ENCODE assay signal across 27 mouse cellular contexts in the genomic region with DNA sequence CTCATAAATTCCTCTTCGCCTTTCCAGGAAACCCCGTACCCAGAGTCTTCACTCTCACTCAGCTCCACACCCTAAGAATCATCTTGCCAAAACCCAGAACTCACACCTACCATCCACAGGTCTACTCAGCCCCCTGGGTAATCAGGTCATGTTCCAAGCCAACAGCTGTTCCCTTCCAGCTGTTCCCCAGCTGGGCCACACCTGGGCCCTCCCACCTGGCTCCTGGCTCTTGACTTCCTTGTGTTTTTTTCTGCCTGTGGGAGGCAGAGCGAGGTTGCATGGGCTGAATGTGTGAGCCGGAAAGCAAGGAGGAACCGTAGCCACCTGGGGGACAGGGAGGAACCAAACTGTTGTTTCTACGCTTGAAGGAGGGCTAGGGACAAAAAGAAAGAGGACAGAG. TPM values are rescaled to one million over a fixed set of nuclear protein-coding genes. Genes with fewer than 3 reads are reported as not detected.
DNase-seq lines count a peak whose midpoint lies in the region; ATAC-seq and TF ChIP-seq lines count a peak whose summit lies in the region.
"Had no signal": no experiment of that assay in that cellular context is flagged by ENCODE, and none has a peak within 500 bp of the region (broad histone marks: within the 10 kb centered on the region; RNA-seq: fewer than 3 reads in every experiment).

No protein-coding gene starts in this region.

- H3K36me3 ChIP-seq in heart, adult 2 months (ENCODE audit: control insufficient read depth, insufficient read depth, low read length): no peaks in the 10 kb centered on the region
- H3K36me3 ChIP-seq in limb, embryonic 10.5 days: no peaks in the 10 kb centered on the region
- no peaks in the 10 kb centered on the region for H3K36me3 ChIP-seq in stomach, postnatal 0 days (ENCODE audit: control insufficient read depth, insufficient read depth, low read length)
- H3K36me3 ChIP-seq: heart, embryonic 13.5 days; hindbrain, embryonic 15.5 days; limb, embryonic 15.5 days; liver, embryonic 13.5 days; neural tube, embryonic 15.5 days had no signal

- no peaks in the 10 kb centered on the region for H3K79me2 ChIP-seq in heart, adult 2 months (replicated peaks; ENCODE audit: control insufficient read depth, insufficient read depth, low read length)

- no peak overlapping the region; the same call in 1 of the 2 replicates for H3K9ac ChIP-seq in heart, adult 2 months (ENCODE audit: low read depth, low read length)
- no peak overlapping the region for H3K9ac ChIP-seq in stomach, postnatal 0 days (ENCODE audit: low read length)
- H3K9ac ChIP-seq: heart, embryonic 13.5 days; hindbrain, embryonic 15.5 days; limb, embryonic 15.5 days; liver, embryonic 13.5 days; neural tube, embryonic 15.5 days had no signal

- H3K4me1 ChIP-seq in heart, adult 2 months (ENCODE audit: control insufficient read depth, insufficient read depth, low read length): peaks cover 13% of the 10 kb centered on the region
- H3K4me1 ChIP-seq in limb, embryonic 10.5 days: peaks cover 64% of the 10 kb centered on the region
- no peaks in the 10 kb centered on the region; the same call in 1 of the 2 replicates for H3K4me1 ChIP-seq in stomach, postnatal 0 days (replicated peaks; ENCODE audit: control insufficient read depth, insufficient read depth)

- TF ChIP-seq CTCF in heart, adult 2 months (IDR thresholded peaks at IDR 0.05): no peak
- TF ChIP-seq CTCF in stomach, postnatal 0 days (IDR thresholded peaks at IDR 0.05; ENCODE audit: low read depth): peak; percentile 21; the same call in 1 of the 2 replicates

- no peak overlapping the region for H3K4me2 ChIP-seq in stomach, postnatal 0 days (replicated peaks; ENCODE audit: low read depth)
- H3K4me2 ChIP-seq: heart, embryonic 13.5 days; hindbrain, embryonic 15.5 days; limb, embryonic 15.5 days; liver, embryonic 13.5 days; neural tube, embryonic 15.5 days had no signal

- no peaks in the 10 kb centered on the region for H3K27me3 ChIP-seq in heart, adult 2 months (ENCODE audit: control insufficient read depth, insufficient read depth, low read length)
- peaks cover 22% of the 10 kb centered on the region; the same call in 1 of the 2 replicates for H3K27me3 ChIP-seq in limb, embryonic 10.5 days (ENCODE audit: low read depth, poor library complexity, severe bottlenecking)
- H3K27me3 ChIP-seq in stomach, postnatal 0 days (ENCODE audit: control insufficient read depth, insufficient read depth, low read length): no peaks in the 10 kb centered on the region
- H3K27me3 ChIP-seq: hindbrain, embryonic 15.5 days; neural tube, embryonic 15.5 days had no signal

- intact Hi-C loops in heart, adult 2 months (cut with DNase I): no loop called here
- intact Hi-C loops in left cerebral cortex, postnatal 36 days (cut with DNase I): no loop called here

- H3K27ac ChIP-seq in heart, adult 2 months: peak overlapping the region; percentile 54
- peak overlapping the region; percentile 59 for H3K27ac ChIP-seq in limb, embryonic 10.5 days
- no peak overlapping the region for H3K27ac ChIP-seq in stomach, postnatal 0 days (replicated peaks)
- H3K27ac ChIP-seq: heart, embryonic 13.5 days; hindbrain, embryonic 15.5 days; kidney, postnatal 0 days; limb, embryonic 15.5 days; liver, embryonic 13.5 days; macrophage; neural tube, embryonic 15.5 days had no signal

- ATAC-seq in stomach, postnatal 0 days (ENCODE audit: low FRiP score, low TSS enrichment): no peak; the same call in 1 of the 2 replicates
- no peak for ATAC-seq in granulocyte monocyte progenitor cell, adult 5-6 weeks (replicated peaks; ENCODE audit: poor library complexity, severe bottlenecking)
- ATAC-seq: forebrain, embryonic 14.5 days; lung, postnatal 0 days had no signal

- no peak for TF ChIP-seq EP300 in heart, adult 2 months (IDR thresholded peaks at IDR 0.05; ENCODE audit: insufficient read depth, low read depth, low read length)
- TF ChIP-seq EP300 in stomach, postnatal 0 days (optimal IDR thresholded peaks at IDR 0.05): no peak

- H3K4me3 ChIP-seq in heart, adult 2 months: no peak overlapping the region
- H3K4me3 ChIP-seq in limb, embryonic 10.5 days: no peak overlapping the region
- H3K4me3 ChIP-seq in stomach, postnatal 0 days (ENCODE audit: low read depth, low read length): no peak overlapping the region
- H3K4me3 ChIP-seq: heart, embryonic 13.5 days; hindbrain, embryonic 15.5 days; limb, embryonic 15.5 days; liver, embryonic 13.5 days; neural tube, embryonic 15.5 days had no signal

- no peak for DNase-seq in heart, adult 2 months
- DNase-seq in heart, adult 18-20 months: no peak
- DNase-seq in ES-CJ7 (ENCODE audit: low read depth, low spot score): peak; percentile 76
- DNase-seq in limb, embryonic 10.5 days (ENCODE audit: low spot score): no peak
- DNase-seq in stomach, postnatal 0 days (ENCODE audit: low spot score): peak; percentile 51
- DNase-seq in left cerebral cortex, postnatal 36 days (ENCODE audit: low spot score in 2 of 2): no peak
- DNase-seq: kidney, postnatal 4 days; layer of hippocampus, postnatal 36 days; liver, embryonic 13.5 days; lung, adult 18-20 months; midbrain, embryonic 14.5 days; right cerebral cortex, postnatal 25 days; thymus, adult 18-20 months; thymus, postnatal 25 days had no signal

- WGBS in heart, adult 2 months: 75% methylated on average over 6 of the region's 6 CpGs
- 72% methylated on average over 6 of the region's 6 CpGs for WGBS in limb, embryonic 10.5 days
- 62% methylated on average over 6 of the region's 6 CpGs for WGBS in stomach, postnatal 0 days

- TF ChIP-seq POLR2A in heart, adult 2 months (IDR thresholded peaks at IDR 0.05; ENCODE audit: insufficient read depth, low read depth, low read length): no peak

- H3K9me3 ChIP-seq in limb, embryonic 10.5 days (replicated peaks): no peaks in the 10 kb centered on the region
- H3K9me3 ChIP-seq in stomach, postnatal 0 days (ENCODE audit: control insufficient read depth, low read length): no peaks in the 10 kb centered on the region
- H3K9me3 ChIP-seq: heart, embryonic 13.5 days; hindbrain, embryonic 15.5 days; limb, embryonic 15.5 days; liver, embryonic 13.5 days; neural tube, embryonic 15.5 days had no signal

RNA-seq across cellular contexts. Expression of gene Tns1, which starts 18.0 kb away (rescaled TPM):
- 100 to 1,000 TPM; 629 to 748 TPM for total RNA-seq in heart, adult 2 months (2021)
- polyA plus RNA-seq in heart, adult 2 months (2012; rRNA removed): 329 and 365 TPM in 2 replicates
- total RNA-seq in heart, adult 18-20 months (2021): 100 to 1,000 TPM; 636 to 666 TPM
- 38.6 and 46.7 TPM in 2 replicates for polyA plus RNA-seq in limb, embryonic 10.5 days (2016; fragmentation: Nextera tagmentation; extraction: Ambion mirVana)
- polyA plus RNA-seq in stomach, postnatal 0 days (2015; fragmentation: Nextera tagmentation; extraction: Ambion mirVana): 28.8 and 32.7 TPM in 2 replicates
- 10.9 and 29.0 TPM in 2 replicates for total RNA-seq in granulocyte monocyte progenitor cell, adult 5-6 weeks (2014; fragmentation: Nextera tagmentation)
- 3.0 and 4.7 TPM in 2 replicates for total RNA-seq in granulocyte monocyte progenitor cell, adult 5-6 weeks (2017)
- 10 to 100 TPM; 36.1 to 50.9 TPM for total RNA-seq in left cerebral cortex, postnatal 36 days (2021)

RNA-seq across cellular contexts. Expression of gene Rufy4, which starts 19.1 kb away (rescaled TPM):
- total RNA-seq in heart, adult 2 months (2021): 1 to 10 TPM; 1.1 to 1.2 TPM
- 0.59 and 1.0 TPM in 2 replicates for polyA plus RNA-seq in heart, adult 2 months (2012; rRNA removed)
- under 1 TPM; 0.84 to 0.95 TPM for total RNA-seq in heart, adult 18-20 months (2021)
- polyA plus RNA-seq in limb, embryonic 10.5 days (2016; fragmentation: Nextera tagmentation; extraction: Ambion mirVana): 0.08 and 0.13 TPM in 2 replicates
- 0.13 and 0.19 TPM in 2 replicates for polyA plus RNA-seq in stomach, postnatal 0 days (2015; fragmentation: Nextera tagmentation; extraction: Ambion mirVana)
- 1.4 and 2.0 TPM in 2 replicates for total RNA-seq in granulocyte monocyte progenitor cell, adult 5-6 weeks (2014; fragmentation: Nextera tagmentation)
- total RNA-seq in granulocyte monocyte progenitor cell, adult 5-6 weeks (2017): 0.30 TPM in 1 of 2 replicates, not detected in the other
- total RNA-seq in left cerebral cortex, postnatal 36 days (2021): not detected
- total RNA-seq: layer of hippocampus, postnatal 36 days had no signal
- polyA plus RNA-seq: cortical plate, adult 2 months; macrophage had no signal

RNA-seq across cellular contexts. Expression of gene Cxcr2, which starts 47.6 kb away (rescaled TPM):
- total RNA-seq in heart, adult 2 months (2021): under 1 TPM; 0.14 to 0.52 TPM
- 0.82 and 1.3 TPM in 2 replicates for polyA plus RNA-seq in heart, adult 2 months (2012; rRNA removed)
- under 1 TPM in 1 of 2 experiments, not detected in 1; 0.44 TPM for total RNA-seq in heart, adult 18-20 months (2021)
- 0.06 and 0.19 TPM in 2 replicates for polyA plus RNA-seq in limb, embryonic 10.5 days (2016; fragmentation: Nextera tagmentation; extraction: Ambion mirVana)
- polyA plus RNA-seq in stomach, postnatal 0 days (2015; fragmentation: Nextera tagmentation; extraction: Ambion mirVana): 0.15 and 0.18 TPM in 2 replicates
- total RNA-seq in granulocyte monocyte progenitor cell, adult 5-6 weeks (2014; fragmentation: Nextera tagmentation): 7.9 and 8.7 TPM in 2 replicates
- total RNA-seq in granulocyte monocyte progenitor cell, adult 5-6 weeks (2017): 9.4 and 10.3 TPM in 2 replicates
- total RNA-seq in left cerebral cortex, postnatal 36 days (2021): under 1 TPM in 1 of 2 experiments, not detected in 1; 0.10 TPM
- total RNA-seq: gastrocnemius, adult 18-20 months; gastrocnemius, postnatal 25 days; layer of hippocampus, adult 8-10 months had no signal
- polyA plus RNA-seq: cortical plate, adult 2 months; heart, embryonic 13.5 days; midbrain, embryonic 14.5 days had no signal

Comparison
In these comparisons a context has a peak if more than half of its experiments do, and no peak if none do; other contexts are left out.
1. DNase-seq: peak in ES-CJ7 (single experiment) and stomach, postnatal 0 days (single experiment); none in heart, adult 2 months (0 of 2), heart, adult 18-20 months (0 of 2), limb, embryonic 10.5 days (single experiment) and left cerebral cortex, postnatal 36 days (0 of 2).
2. RNA of gene Tns1, which starts 18.0 kb away (total RNA-seq): 629 to 748 TPM in heart, adult 2 months and 636 to 666 TPM in heart, adult 18-20 months; 36.1 to 50.9 TPM in left cerebral cortex, postnatal 36 days and 3.0 to 29.0 TPM in granulocyte monocyte progenitor cell, adult 5-6 weeks; every median in the first group is over 10 times any median in the second.
3. RNA of gene Cxcr2, which starts 47.6 kb away (total RNA-seq): 7.9 to 10.3 TPM in granulocyte monocyte progenitor cell, adult 5-6 weeks; 0.14 to 0.52 TPM in heart, adult 2 months, 0.44 TPM in heart, adult 18-20 months and 0.10 TPM in left cerebral cortex, postnatal 36 days; every median in the first group is over 4 times any median in the second.